Mouse (Mus musculus) gastrocnemius, postnatal 4 days (tissue): ENCODE data around the gene Fgg. TPM values are rescaled to one million over a fixed set of nuclear protein-coding genes. Genes with fewer than 3 reads are reported as not detected.

Source experiments
- DNase-seq, 2 experiments: peaks; one replicate each; pipeline ENCODE4 v3.0.0; 2021 to 2022; ENCODE audit warnings: low spot score in 2 of 2, mixed read lengths in 2 of 2
- long read RNA-seq, 2 experiments: library from polyadenylated mRNA; stranded (forward); transcript quantifications; one replicate each; pipeline ENCODE4 v2.0.0; 2021
- total RNA-seq, 2 experiments: library from RNA; stranded (reverse); gene quantifications; 2 replicates each; pipeline ENCODE4 v1.2.3; 2021

The Fgg gene
- 1 to 10 TPM in 1 of 2 experiments, under 1 TPM in 1; 0.78 to 5.0 TPM for total RNA-seq
- long read RNA-seq, experiment 1, result 0 reads
- long read RNA-seq, experiment 2, result 0 reads

GRCm38 (mm10) chr3:83007557-83007956, at the start of gene Fgg:
Gene Fgg (plus strand): TSS chr3:83007724.
- no peak for DNase-seq

DNA sequence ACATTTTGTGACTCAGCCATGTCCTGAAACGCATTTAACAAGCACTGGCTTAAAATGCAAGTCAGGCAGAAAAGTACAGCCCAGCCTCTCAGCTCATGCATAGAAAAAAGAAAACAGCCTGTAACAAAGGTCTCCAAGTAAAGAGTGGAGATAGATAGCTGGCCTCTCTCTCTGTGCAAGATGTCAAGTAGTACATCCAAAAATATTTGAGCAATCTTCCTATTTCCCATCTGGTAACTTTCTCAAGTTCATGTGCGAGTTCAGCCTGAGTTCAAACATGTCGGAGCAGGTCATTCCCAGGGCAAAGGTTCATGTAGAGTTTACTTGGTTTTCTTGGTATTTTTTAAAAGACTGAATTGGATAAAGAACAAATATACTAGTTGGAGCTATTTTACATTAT, 36.5 kb upstream of the Fgg start:
- no peak for DNase-seq

DNA sequence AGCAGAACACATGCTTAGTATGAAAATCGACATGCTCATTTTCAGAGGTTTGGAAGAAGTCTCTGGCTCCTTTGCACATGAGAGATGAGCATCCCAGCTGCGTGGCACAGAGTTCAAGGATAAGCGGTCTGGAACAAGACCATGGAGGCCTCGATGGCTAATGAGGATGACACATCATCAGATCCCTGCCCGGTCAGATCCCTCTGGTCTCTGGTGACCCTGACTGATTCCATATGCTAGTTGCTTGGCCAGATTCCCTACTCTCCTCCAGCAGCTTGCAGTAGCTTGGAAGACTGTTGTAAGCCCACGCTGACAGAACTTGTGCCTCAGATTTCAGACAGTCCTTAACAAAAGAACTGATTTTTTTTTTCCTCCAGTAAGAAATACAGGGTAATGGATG, 26.7 kb upstream of the Fgg start:
- peak; percentile 41 to 71 for DNase-seq

- DNase-seq, result no peak
These were observed 25.7 kb upstream of the Fgg start for GRCm38 (mm10) chr3:82981861-82982260.

DNA sequence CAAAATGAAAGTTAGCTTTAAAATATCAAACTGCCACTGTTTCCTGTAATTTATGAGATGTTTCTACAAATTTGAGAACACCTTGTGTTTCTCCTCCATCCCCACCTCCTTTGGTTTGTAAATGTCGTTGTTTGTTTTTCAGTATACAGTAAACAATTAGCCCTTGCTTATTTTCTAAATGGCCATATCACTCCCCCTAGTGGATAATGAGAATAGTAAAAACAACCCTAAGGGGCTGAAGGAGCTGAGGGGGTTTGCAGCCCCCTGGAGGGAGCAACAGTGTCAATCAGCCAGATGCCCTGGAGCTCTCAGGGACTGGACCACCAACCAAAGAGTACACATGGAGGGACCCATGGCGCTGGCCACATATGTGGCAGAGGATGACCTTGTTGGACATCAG, 22.7 kb upstream of the Fgg start:
- no peak for DNase-seq

- no peak for DNase-seq
These were observed 15.6 kb upstream of the Fgg start for GRCm38 (mm10) chr3:82991963-82992362.

DNA sequence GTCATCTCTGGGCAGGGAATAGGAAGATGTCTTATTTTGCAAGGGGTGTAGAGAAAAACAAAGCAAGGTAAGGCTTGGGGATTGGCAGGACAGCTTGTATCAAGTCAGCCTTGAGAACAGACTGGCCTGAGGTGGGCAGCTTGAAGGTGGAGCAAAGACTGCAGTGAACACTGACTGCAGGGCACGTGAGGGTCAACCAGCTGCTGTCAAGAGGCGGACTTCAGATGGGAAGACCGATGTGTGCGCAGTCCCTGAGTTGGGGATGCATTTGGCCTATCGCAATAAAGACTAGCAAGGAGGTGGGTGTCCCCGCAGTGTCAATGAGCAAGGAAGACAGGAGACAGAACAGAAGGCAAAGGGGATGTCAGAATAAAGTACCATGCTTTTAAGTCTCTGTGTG, 14.6 kb upstream of the Fgg start:
- no peak for DNase-seq

GRCm38 (mm10) chr3:82995368-82995767, 12.2 kb upstream of the Fgg start:
- peak; percentile 62 to 72 for DNase-seq

DNA sequence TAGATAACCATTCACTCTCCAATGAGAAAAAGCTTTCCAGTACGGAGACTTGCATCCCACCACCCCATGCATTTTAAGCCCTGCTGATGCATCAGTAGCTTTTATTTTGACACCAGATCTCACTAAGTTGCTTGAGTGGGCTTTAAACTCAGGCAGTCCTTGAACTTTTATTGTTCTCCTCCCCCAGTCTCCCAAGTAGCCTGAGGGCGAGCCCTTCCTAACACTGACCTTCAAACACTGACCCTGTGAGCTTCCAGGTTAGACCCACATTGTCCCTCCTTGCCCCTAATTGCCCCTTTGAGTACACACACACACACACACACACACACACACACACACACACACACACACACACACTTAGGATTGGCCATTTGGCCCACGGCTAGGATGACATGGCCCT, 10.9 kb upstream of the Fgg start:
- DNase-seq, result no peak

- DNase-seq, result no peak
These were observed 8.6 kb upstream of the Fgg start for GRCm38 (mm10) chr3:82998772-82999463.

GRCm38 (mm10) chr3:82999995-83000394, 7.5 kb upstream of the Fgg start:
- DNase-seq, result no peak

GRCm38 (mm10) chr3:83002191-83002590, 5.3 kb upstream of the Fgg start:
- no peak for DNase-seq

- no peak for DNase-seq
These were observed 4.5 kb upstream of the Fgg start for GRCm38 (mm10) chr3:83003068-83003467.

DNA sequence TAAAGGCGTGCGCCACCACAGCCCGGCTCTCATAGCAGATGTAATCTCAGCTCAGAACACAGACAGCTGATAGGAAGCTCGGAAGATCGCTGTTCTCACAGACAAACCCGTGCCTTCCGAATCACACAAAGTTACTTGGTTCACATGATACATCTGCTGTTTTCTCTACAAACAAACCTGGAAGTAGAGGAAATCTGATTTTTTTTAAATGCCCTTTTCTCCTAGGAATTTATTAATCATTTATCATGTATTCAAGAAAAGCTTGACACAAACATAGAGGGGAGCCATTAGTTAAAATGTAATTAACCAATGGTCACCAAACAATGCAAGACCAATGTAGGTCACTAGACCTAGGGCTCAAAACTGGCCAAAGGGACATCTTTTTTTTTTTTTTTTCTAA, 2.7 kb upstream of the Fgg start:
- no peak for DNase-seq

- no peak for DNase-seq
These were observed 2.8 kb downstream of the Fgg start for GRCm38 (mm10) chr3:83010291-83010690.

DNA sequence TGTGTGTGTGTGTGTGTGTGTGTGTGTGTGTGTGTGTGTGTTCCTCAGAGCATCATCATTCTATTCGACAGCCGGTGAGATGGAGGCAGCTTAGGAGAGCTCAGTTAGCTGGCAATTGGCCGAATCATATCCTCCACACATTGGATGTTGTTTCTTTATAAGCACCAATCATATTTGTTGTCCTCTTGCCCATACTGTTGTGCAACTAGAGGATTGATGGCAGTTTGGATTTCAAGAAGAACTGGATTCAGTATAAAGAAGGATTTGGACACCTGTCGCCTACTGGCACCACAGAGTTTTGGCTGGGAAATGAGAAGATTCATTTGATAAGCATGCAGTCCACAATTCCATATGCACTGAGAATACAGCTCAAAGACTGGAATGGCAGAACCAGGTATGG, 3.6 kb downstream of the Fgg start:
- DNase-seq, result no peak

- no peak for DNase-seq
These were observed 4.0 kb downstream of the Fgg start for GRCm38 (mm10) chr3:83011565-83011964.

DNA sequence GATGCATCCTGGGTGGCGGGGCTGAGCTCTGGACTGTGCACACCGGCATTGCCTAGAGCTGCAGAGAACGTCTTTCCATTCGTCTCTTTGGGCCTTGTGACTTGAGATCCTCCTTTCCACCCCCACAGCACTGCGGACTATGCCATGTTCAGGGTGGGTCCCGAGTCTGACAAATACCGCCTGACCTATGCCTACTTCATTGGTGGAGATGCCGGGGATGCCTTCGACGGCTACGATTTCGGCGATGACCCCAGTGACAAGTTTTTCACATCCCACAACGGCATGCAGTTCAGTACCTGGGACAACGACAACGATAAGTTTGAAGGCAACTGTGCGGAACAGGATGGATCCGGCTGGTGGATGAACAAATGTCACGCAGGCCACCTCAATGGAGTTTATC, 5.1 kb downstream of the Fgg start:
- no peak for DNase-seq

DNA sequence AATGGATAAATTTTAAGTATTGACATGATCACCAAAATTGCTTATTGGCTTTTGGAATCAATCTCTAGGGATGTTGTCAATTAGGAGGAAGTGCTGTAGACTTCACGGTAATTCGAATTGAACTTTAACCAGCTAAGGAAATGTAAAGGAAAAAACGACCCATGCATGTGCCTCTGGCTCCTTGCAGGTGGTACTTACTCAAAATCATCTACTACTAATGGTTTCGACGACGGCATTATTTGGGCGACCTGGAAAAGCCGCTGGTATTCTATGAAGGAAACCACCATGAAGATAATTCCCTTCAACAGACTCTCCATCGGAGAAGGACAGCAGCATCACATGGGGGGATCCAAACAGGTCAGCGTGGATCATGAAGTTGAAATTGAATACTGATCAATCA, 6.4 kb downstream of the Fgg start:
- DNase-seq, result no peak

GRCm38 (mm10) chr3:83016236-83016635, 8.7 kb downstream of the Fgg start:
- no peak for DNase-seq

GRCm38 (mm10) chr3:83020387-83020786, 12.9 kb downstream of the Fgg start:
- no peak for DNase-seq

DNA sequence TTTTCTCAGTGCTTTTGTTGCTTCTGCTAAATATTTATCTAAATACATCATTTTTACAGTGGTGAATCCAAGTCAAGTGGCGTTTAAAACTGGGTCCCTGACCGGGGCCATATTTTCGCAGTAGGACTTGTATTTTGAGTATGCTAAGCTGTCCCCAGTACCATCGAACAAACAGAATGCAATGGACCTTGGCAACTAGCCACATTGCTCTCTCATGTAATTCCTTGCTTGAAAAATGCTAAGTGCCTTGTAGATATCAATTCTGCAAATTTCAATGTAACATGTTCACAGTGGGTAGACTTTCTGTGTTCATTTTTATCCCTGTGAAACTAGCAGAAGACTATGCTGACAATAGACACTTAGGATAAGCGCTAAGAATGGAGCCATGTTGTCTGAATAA, 13.7 kb downstream of the Fgg start:
- no peak for DNase-seq

GRCm38 (mm10) chr3:83025036-83025435, 17.5 kb downstream of the Fgg start:
- DNase-seq, result no peak
